Mouse (Mus musculus): Measurements from ENCODE around the gene Hddc3.

Hddc3 gene

DNA sequence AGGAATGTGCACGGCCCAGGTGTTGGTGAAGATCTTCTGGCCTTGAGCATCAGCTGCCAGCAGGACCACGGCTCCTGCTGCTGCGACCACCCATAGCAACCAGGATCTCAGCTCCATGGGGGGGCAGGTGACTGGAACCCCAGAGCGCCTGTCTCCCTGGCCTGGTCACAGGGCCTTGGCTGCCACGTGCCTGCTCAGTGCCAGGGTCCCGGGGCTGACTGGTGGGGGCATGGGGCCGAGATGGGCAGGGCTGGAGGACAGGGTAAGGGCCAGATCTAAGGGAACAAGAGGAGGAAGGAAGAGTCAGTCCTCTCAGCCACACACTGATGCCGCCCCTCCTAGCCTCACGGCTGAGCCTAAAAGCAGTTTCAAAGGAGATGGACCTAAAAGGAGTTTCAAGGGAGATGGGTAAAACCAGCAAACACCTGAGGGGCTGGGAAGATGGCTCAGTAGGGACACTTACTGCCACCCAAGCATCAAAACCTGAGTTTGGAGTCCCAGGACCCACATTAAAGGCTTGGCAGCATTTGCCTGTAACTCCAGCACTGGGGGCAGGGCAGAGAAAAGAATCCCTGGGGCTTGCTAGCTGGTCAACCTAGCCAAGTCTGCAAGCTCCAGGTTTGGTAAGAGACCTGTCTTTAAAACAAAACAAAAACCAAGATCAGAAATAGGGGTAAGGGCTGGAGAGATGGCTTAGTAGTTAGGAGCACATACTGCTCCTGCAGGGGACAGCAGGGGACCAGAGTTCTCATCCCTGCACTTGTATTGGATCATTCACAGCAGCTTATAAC, 55.9 kb downstream of the Hddc3 start:
- no peak for DNase-seq (ENCODE audit: low read depth, low spot score)

DNA sequence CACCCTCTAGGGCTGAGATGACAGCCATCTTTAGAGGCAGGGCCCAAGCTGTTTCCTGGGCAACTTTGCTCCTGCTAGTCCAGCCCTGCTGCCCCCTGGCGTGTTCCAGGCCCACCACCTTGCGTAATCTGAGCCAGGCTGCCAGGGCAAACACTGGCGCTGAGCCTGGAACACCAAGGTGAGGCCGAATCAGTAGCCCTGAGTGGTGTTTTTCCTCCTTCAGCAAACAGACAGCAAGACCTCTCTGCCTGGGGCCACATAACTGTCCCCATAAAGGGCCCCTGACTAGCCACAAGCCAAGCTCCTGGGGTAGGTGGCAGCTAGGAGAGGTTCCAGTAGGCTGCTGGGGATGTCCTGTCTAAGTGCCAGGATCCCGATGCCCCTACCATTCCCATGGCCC, 57.2 kb downstream of the Hddc3 start:
- no peak for DNase-seq (ENCODE audit: low read depth, low spot score)
